Mouse (Mus musculus) lung, postnatal 36 days (tissue): ENCODE results near the gene Dnaja3.
"Not testable (repeated sequence)": the region's sequence is repeated elsewhere in the genome, so short reads cannot be mapped to it uniquely, and the experiment has no call there.

ENCODE experiments used
- DNase-seq: peaks from one replicate; pipeline ENCODE4 v3.0.0; 2022; ENCODE audit warnings: mixed read lengths

The Dnaja3 gene

DNA sequence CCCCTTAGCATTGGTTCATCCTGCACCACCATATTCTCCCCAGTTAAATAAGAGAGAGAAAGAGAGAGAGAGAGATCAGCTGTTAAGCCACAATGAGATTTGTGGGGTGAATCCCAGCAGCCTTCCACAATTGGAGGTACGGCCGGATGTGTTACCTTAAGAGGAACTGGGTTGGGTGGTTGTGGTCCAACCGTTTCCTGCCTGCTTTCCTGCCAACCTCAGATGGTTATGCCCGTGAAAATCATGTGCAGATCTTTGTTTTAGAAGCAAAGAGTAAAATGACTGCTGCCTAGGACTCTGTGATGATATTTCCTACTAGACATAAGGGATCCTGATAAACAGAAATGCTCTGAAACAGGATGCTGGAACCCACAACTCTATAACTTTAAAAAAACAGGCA, 34.3 kb downstream of the Dnaja3 start:
- peak; percentile 19 for DNase-seq

DNA sequence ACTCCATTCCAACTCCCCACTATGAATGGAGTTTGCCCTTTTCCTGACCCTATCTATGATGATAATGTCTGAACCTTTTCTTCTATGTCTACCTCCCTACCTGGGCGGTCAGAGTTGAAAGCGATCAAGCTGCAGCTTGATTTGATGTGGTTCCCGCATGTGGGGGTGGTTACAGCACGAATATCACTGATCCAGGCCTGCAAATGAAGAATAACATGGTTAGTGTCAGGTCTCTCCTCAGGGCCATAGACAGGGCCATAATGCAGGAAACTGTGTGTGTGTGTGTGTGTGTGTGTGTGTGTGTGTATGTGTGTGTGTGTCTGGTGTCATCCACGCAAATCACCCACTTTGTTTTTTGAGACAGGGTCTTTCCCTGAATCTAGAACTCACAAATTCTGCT, 37.0 kb downstream of the Dnaja3 start:
- no peak for DNase-seq

DNA sequence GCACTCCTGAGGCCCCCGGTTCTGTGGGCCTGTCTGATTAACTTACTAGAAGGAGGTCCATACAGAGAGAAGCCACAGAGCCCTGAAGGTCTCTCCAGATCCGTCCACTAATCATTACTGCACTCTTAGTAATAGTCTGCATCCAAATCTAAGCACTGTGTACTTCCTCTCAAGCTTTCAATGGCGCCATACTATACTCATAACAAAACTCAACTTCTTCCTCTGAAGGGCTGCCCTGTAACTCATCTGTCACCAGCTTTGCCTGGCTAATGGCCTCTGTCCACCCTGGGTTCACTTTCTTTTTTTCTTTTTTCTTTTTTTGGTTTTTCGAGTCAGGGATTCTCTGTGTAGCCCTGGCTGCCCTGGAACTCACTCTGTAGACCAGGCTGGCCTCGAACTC, 38.3 kb downstream of the Dnaja3 start:
- DNase-seq, result no peak

- peak; percentile 97 for DNase-seq
Measured at GRCm38 (mm10) chr16:4679121-4680018, 39.6 kb downstream of the Dnaja3 start, which contains the start of gene Coro7. Gene Coro7 (minus strand): TSS chr16:4679777.

DNA sequence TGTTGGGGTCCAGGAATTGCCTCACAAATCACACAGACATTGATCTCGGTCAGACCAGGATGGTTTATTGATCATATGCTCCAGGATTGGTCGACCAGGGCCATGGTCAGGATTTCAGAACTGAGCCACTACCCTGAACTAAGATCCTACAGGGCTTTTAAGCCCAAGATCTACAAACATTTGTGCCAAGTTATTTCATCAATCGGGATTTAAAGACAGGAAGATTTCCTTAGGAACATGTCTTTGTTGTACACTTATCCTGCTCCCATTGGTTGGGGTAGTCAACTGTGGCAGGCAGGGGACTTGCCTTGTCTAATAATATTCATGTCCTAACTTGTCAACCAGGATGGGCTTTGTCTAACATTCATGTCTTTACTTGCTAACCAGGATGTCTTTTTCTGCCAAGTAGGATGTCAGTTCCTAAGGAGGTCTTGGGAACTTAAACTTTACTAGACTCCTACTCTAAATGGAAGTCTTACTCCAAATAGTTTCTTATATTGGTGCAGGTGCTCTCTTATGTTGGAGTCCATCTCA, 41.2 kb downstream of the Dnaja3 start:
- not testable (repeated sequence) for DNase-seq

- no peak for DNase-seq
Measured at GRCm38 (mm10) chr16:4682628-4683179, 42.9 kb downstream of the Dnaja3 start.

DNA sequence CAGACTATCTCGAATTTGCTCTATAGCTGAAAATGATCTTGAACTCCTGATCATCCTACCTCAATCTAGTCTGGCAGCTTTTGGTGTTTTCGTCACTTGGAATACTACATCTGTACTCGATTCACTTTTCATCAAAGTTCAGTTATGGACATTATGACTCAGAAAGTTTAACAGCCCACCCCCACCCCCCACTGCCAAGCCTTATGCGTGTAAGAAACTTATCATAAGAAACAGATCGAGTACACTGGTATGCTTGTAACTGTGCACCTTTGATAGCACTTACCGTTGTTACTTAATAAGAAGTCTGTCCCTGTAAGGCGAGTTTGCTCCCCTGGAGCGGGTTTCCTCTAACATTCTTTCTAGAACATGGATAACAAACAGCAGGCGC, 43.4 kb downstream of the Dnaja3 start:
- no peak for DNase-seq

- peak; percentile 96 for DNase-seq
Measured at GRCm38 (mm10) chr16:4683581-4684456, 44.0 kb downstream of the Dnaja3 start.

- no peak for DNase-seq
Measured at GRCm38 (mm10) chr16:4684457-4684791, 44.6 kb downstream of the Dnaja3 start.

- DNase-seq, result not testable (repeated sequence)
Measured at GRCm38 (mm10) chr16:4689371-4689770, 49.6 kb downstream of the Dnaja3 start.

DNA sequence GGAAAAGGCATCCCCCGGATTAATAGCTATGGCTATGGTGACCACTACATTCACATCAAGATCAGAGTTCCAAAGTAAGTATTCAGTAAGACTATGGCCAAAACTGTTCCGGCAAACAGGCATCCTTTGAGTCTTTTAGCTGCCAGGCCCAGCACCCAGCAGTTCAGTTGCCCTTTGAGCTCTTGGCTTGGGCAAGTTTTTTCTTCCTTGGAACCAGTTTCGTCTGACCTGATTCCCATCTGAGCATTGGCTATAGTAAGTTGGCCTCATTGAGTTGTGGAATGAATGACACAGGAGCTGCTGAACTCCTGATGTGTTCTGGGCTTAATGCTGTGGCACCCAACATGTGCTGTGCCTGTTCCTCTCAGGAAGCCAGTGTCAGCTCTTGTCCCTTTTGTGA, 61.4 kb downstream of the Dnaja3 start:
- no peak for DNase-seq

GRCm38 (mm10) chr16:4702646-4703045, 62.9 kb downstream of the Dnaja3 start:
- DNase-seq, result no peak

GRCm38 (mm10) chr16:4705541-4705940, 65.8 kb downstream of the Dnaja3 start:
- DNase-seq, result peak; percentile 81

DNA sequence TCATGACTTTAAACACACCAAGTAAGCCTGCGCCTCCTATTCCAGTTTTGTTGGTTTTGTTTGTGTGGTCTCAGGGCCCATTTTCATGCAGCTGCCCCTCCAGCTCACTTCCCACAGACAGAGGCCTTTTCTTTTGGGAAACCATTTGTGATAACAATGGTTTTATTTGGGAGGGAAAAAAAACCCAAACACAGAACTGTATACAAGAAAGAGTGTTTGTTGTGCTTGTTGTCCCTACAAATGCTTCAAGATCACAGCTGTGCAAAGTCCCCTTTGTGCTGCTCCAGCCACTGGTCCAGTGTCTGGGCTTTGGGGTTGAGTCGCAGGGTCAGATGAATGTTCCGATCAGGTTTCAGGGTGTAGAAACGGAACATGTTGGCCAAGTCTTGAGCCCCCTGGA, 71.4 kb downstream of the Dnaja3 start:
- DNase-seq, result no peak

GRCm38 (mm10) chr16:4713861-4714710, 74.3 kb downstream of the Dnaja3 start:
- no peak for DNase-seq

DNA sequence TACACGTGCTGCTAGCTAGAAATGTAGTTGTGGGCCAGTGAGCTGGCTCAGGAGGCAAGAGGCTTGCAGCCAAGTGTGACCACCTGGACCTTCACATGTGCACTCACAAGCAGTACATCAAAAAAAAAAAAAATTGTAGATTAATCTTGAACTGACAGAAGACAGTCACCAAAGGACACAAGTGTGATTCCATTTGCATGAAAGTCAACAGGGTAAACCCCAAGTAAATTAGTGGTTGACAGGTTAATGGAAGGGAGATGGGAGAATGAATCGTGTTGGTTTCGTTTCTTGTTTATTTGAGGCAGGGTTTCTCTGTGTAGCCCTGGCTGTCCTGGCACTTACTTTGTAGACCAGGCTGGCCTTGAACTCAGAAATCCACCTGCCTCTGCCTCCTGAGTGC, 78.1 kb downstream of the Dnaja3 start:
- no peak for DNase-seq

DNA sequence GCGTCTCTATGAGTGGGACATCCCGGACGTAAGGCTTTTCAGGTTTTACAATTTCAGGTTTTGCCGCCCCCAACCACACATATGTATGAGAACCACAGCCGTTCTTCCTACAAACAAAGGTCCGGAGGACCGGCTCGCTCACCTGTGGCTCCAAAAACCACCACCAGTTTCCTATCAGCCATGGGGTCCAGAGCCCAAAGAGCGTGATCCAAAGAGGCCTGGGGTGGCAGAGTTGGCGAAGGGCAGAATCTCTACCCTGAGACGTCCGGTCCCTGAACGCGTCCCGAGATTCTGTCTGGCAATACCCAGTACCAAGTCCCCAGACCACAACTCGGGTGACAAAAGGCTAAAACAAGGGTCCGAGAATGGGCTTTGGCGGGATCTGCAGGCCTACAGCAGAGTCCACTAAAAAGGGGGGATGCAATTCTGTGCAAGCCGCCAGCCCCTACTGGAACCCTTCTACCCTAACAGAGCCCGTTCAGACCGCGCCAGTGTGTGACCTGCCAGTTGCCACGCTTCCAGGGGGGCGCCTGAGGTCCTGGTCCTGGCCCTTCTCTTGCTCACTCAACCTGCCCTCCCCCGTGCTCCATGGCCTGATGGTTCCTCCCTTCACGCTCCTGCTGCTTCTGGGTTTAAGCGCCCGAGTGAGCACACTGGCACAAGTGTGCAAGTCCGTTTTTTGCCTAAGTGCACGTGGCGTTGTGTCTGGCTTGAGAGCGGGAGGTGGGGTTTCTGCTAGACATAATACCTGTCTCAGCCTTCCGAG, 79.1 kb downstream of the Dnaja3 start, which contains the start of gene Nmral1:
Nmral1 (minus strand) TSS at position 604 of the 766 bp plus-strand sequence.
- peak; percentile 71 for DNase-seq

- DNase-seq, result peak; percentile 44
Measured at GRCm38 (mm10) chr16:4722128-4722914, 82.5 kb downstream of the Dnaja3 start.

- peak; percentile 16 for DNase-seq
Measured at GRCm38 (mm10) chr16:4722915-4723209, 83.1 kb downstream of the Dnaja3 start.

GRCm38 (mm10) chr16:4725266-4725665, 85.5 kb downstream of the Dnaja3 start:
- peak; percentile 22 for DNase-seq
